Mouse (Mus musculus) limb, embryonic 14.5 days (tissue): ENCODE data around the gene Cobl. TPM values are rescaled to one million over a fixed set of nuclear protein-coding genes. Genes with fewer than 3 reads are reported as not detected.

ENCODE experiments used
- ATAC-seq: fragments of 200-750 bp; cut with Nextera tagmentation; 2 replicates; pipeline ENCODE4 v1.8.0; 2017; ENCODE audit warnings: low read depth, moderate number of reproducible peaks, moderate TSS enrichment; ENCODE audit not compliant: low FRiP score
- DNase-seq: peaks from one replicate; pipeline ENCODE4 v3.0.0-alpha.2; 2015; ENCODE audit warnings: low spot score
- H3K27ac ChIP-seq: fragments of 300-500 bp; sonication (generic); replicated peaks from 2 replicates; pipeline ENCODE4 v1.5.1; 2014; ENCODE audit warnings: low read depth, mild to moderate bottlenecking, low read length, moderate library complexity, mixed read lengths
- H3K27me3 ChIP-seq: fragments of 300-500 bp; sonication (generic); 2 replicates; pipeline ENCODE4 v1.6.1; 2014; ENCODE audit warnings: low read length, mixed read lengths; ENCODE audit not compliant: control insufficient read depth, insufficient read depth
- H3K36me3 ChIP-seq: fragments of 300-500 bp; sonication (generic); 2 replicates; pipeline ENCODE4 v1.6.1; 2014; ENCODE audit warnings: mild to moderate bottlenecking, low read length, moderate library complexity, mixed read lengths; ENCODE audit not compliant: control insufficient read depth, insufficient read depth
- H3K4me1 ChIP-seq: fragments of 300-500 bp; sonication (generic); 2 replicates; pipeline ENCODE4 v1.6.1; 2014; ENCODE audit warnings: antibody characterized with exemption, low read length, mixed read lengths; ENCODE audit not compliant: control insufficient read depth, insufficient read depth
- H3K4me2 ChIP-seq: fragments of 300-500 bp; sonication (generic); replicated peaks from 2 replicates; pipeline ENCODE4 v1.6.1; 2014; ENCODE audit warnings: low read depth, mild to moderate bottlenecking, low read length, moderate library complexity; ENCODE audit not compliant: severe bottlenecking
- H3K4me3 ChIP-seq: fragments of 300-500 bp; sonication (generic); replicated peaks from 2 replicates; pipeline ENCODE4 v1.5.1; 2014; ENCODE audit warnings: low read length
- H3K9ac ChIP-seq: fragments of 300-500 bp; sonication (generic); 2 replicates; pipeline ENCODE4 v1.6.1; 2014; ENCODE audit warnings: mild to moderate bottlenecking, low read depth, low read length, moderate library complexity; ENCODE audit not compliant: severe bottlenecking
- H3K9me3 ChIP-seq: fragments of 300-500 bp; sonication (generic); 2 replicates; pipeline ENCODE4 v1.6.1; 2016; ENCODE audit warnings: low read length; ENCODE audit not compliant: control insufficient read depth
- POLR2A ChIP-seq: fragments of 200-500 bp; IDR thresholded peaks from 2 replicates; pipeline ENCODE4 v1.8.0; 2012; ENCODE audit warnings: inconsistent platforms, mild to moderate bottlenecking, moderate library complexity, borderline replicate concordance; ENCODE audit not compliant: insufficient read depth, insufficient read length; ENCODE audit errors: extremely low read depth
- WGBS: fragments of 180-500 bp; shearing (Covaris S2); extraction: QIAGEN DNeasy Blood & Tissue Kit; methylation state at CpG from one replicate; pipeline ENCODE4 v1.1.7; 2014; 5-methylcytosine and 5-hydroxymethylcytosine counted together
- polyA plus RNA-seq, 2 experiments: library from polyadenylated mRNA; depleted of rRNA in 1 of 2; stranded (reverse) in 1 of 2; unstranded in 1 of 2; fragments of >200 nt; fragmentation: Nextera tagmentation in 1 of 2; extraction: Ambion mirVana in 1 of 2; gene quantifications; 2 replicates each; pipeline versions ENCODE4 v1.2.1 to v1.2.3; 2012 to 2014

Gene Cobl
- polyA plus RNA-seq, 2 experiments: 22.2 to 31.3 TPM

GRCm38 (mm10) chr11:12291654-12291935 lies 173.2 kb downstream of the Cobl start:
- peaks cover 2% of the 10 kb centered on the region; the same call in 1 of the 2 replicates for H3K4me1 ChIP-seq
- WGBS: 32% methylated on average over 3 of the region's 3 CpGs
- no peak overlapping the region for H3K4me3 ChIP-seq
- no peaks in the 10 kb centered on the region for H3K36me3 ChIP-seq
- H3K4me2 ChIP-seq: no peak overlapping the region
- DNase-seq (no peak), ATAC-seq (no peak)
- TF ChIP-seq POLR2A: no peak
- H3K27me3 ChIP-seq: no peaks in the 10 kb centered on the region
- H3K9ac ChIP-seq: no peak overlapping the region
- no peaks in the 10 kb centered on the region for H3K9me3 ChIP-seq
- H3K27ac ChIP-seq: no peak overlapping the region

- Histone ChIP-seq H3K9ac (no peak overlapping the region), H3K9me3 (no peaks in the 10 kb centered on the region), H3K4me1 (peaks cover 2% of the 10 kb centered on the region; the same call in 1 of the 2 replicates), H3K27ac (no peak overlapping the region), H3K27me3 (no peaks in the 10 kb centered on the region), H3K36me3 (no peaks in the 10 kb centered on the region), H3K4me2 (no peak overlapping the region), H3K4me3 (no peak overlapping the region)
- DNase-seq: peak; percentile 90
- WGBS: 41% methylated on average over 7 of the region's 7 CpGs
- peak; percentile 76; the same call in 1 of the 2 replicates for ATAC-seq
- no peak for TF ChIP-seq POLR2A
Measured at GRCm38 (mm10) chr11:12290911-12291653, 173.7 kb downstream of the Cobl start.

- ATAC-seq (no peak), DNase-seq (no peak)
- no peak overlapping the region for H3K4me2 ChIP-seq
- H3K9ac ChIP-seq: no peak overlapping the region
- 89% methylated on average over 4 of the region's 4 CpGs for WGBS
- no peak overlapping the region for H3K27ac ChIP-seq
- H3K9me3 ChIP-seq: no peaks in the 10 kb centered on the region
- H3K4me1 ChIP-seq: no peaks in the 10 kb centered on the region
- no peaks in the 10 kb centered on the region for H3K27me3 ChIP-seq
- H3K4me3 ChIP-seq: no peak overlapping the region
- H3K36me3 ChIP-seq: no peaks in the 10 kb centered on the region
- no peak for TF ChIP-seq POLR2A
Measured at GRCm38 (mm10) chr11:12285319-12286021, 179.3 kb downstream of the Cobl start.

GRCm38 (mm10) chr11:12280711-12281110 lies 184.0 kb downstream of the Cobl start:
- no peak for TF ChIP-seq POLR2A
- Histone ChIP-seq H3K27me3 (no peaks in the 10 kb centered on the region), H3K27ac (no peak overlapping the region), H3K4me2 (no peak overlapping the region), H3K36me3 (no peaks in the 10 kb centered on the region), H3K9me3 (no peaks in the 10 kb centered on the region), H3K4me3 (no peak overlapping the region), H3K4me1 (no peaks in the 10 kb centered on the region), H3K9ac (no peak overlapping the region)
- DNase-seq: no peak
- WGBS: 71% methylated on average over 7 of the region's 7 CpGs
- ATAC-seq: no peak

GRCm38 (mm10) chr11:12274276-12274675 lies 190.5 kb downstream of the Cobl start:
- WGBS: 62% methylated on average over 2 of the region's 2 CpGs
- Histone ChIP-seq H3K4me3 (no peak overlapping the region), H3K27me3 (no peaks in the 10 kb centered on the region), H3K4me2 (no peak overlapping the region), H3K27ac (no peak overlapping the region), H3K9me3 (no peaks in the 10 kb centered on the region), H3K9ac (no peak overlapping the region), H3K4me1 (no peaks in the 10 kb centered on the region), H3K36me3 (no peaks in the 10 kb centered on the region)
- no peak for ATAC-seq
- TF ChIP-seq POLR2A: no peak
- no peak for DNase-seq
